Mouse (Mus musculus) limb, embryonic 14.5 days (tissue): ENCODE data around the gene Pde10a. TPM values are rescaled to one million over a fixed set of nuclear protein-coding genes. Genes with fewer than 3 reads are reported as not detected.

Experiments used
- ATAC-seq: fragments of 200-750 bp; cut with Nextera tagmentation; 2 replicates; pipeline ENCODE4 v1.8.0; 2017; ENCODE audit warnings: low read depth, moderate number of reproducible peaks, moderate TSS enrichment; ENCODE audit not compliant: low FRiP score
- DNase-seq: peaks from one replicate; pipeline ENCODE4 v3.0.0-alpha.2; 2015; ENCODE audit warnings: low spot score
- H3K27ac ChIP-seq: fragments of 300-500 bp; sonication (generic); replicated peaks from 2 replicates; pipeline ENCODE4 v1.5.1; 2014; ENCODE audit warnings: low read depth, mild to moderate bottlenecking, low read length, moderate library complexity, mixed read lengths
- H3K27me3 ChIP-seq: fragments of 300-500 bp; sonication (generic); 2 replicates; pipeline ENCODE4 v1.6.1; 2014; ENCODE audit warnings: low read length, mixed read lengths; ENCODE audit not compliant: control insufficient read depth, insufficient read depth
- H3K36me3 ChIP-seq: fragments of 300-500 bp; sonication (generic); 2 replicates; pipeline ENCODE4 v1.6.1; 2014; ENCODE audit warnings: mild to moderate bottlenecking, low read length, moderate library complexity, mixed read lengths; ENCODE audit not compliant: control insufficient read depth, insufficient read depth
- H3K4me1 ChIP-seq: fragments of 300-500 bp; sonication (generic); 2 replicates; pipeline ENCODE4 v1.6.1; 2014; ENCODE audit warnings: antibody characterized with exemption, low read length, mixed read lengths; ENCODE audit not compliant: control insufficient read depth, insufficient read depth
- H3K4me2 ChIP-seq: fragments of 300-500 bp; sonication (generic); replicated peaks from 2 replicates; pipeline ENCODE4 v1.6.1; 2014; ENCODE audit warnings: low read depth, mild to moderate bottlenecking, low read length, moderate library complexity; ENCODE audit not compliant: severe bottlenecking
- H3K4me3 ChIP-seq: fragments of 300-500 bp; sonication (generic); replicated peaks from 2 replicates; pipeline ENCODE4 v1.5.1; 2014; ENCODE audit warnings: low read length
- H3K9ac ChIP-seq: fragments of 300-500 bp; sonication (generic); 2 replicates; pipeline ENCODE4 v1.6.1; 2014; ENCODE audit warnings: mild to moderate bottlenecking, low read depth, low read length, moderate library complexity; ENCODE audit not compliant: severe bottlenecking
- H3K9me3 ChIP-seq: fragments of 300-500 bp; sonication (generic); 2 replicates; pipeline ENCODE4 v1.6.1; 2016; ENCODE audit warnings: low read length; ENCODE audit not compliant: control insufficient read depth
- POLR2A ChIP-seq: fragments of 200-500 bp; IDR thresholded peaks from 2 replicates; pipeline ENCODE4 v1.8.0; 2012; ENCODE audit warnings: inconsistent platforms, mild to moderate bottlenecking, moderate library complexity, borderline replicate concordance; ENCODE audit not compliant: insufficient read depth, insufficient read length; ENCODE audit errors: extremely low read depth
- WGBS: fragments of 180-500 bp; shearing (Covaris S2); extraction: QIAGEN DNeasy Blood & Tissue Kit; methylation state at CpG from one replicate; pipeline ENCODE4 v1.1.7; 2014; 5-methylcytosine and 5-hydroxymethylcytosine counted together
- polyA plus RNA-seq, 2 experiments: library from polyadenylated mRNA; depleted of rRNA in 1 of 2; stranded (reverse) in 1 of 2; unstranded in 1 of 2; fragments of >200 nt; fragmentation: Nextera tagmentation in 1 of 2; extraction: Ambion mirVana in 1 of 2; gene quantifications; 2 replicates each; pipeline versions ENCODE4 v1.2.1 to v1.2.3; 2012 to 2014

The Pde10a gene
- polyA plus RNA-seq, 2 experiments, result 3.8 to 5.0 TPM

GRCm38 (mm10) chr17:8498655-8499054 lies 26.5 kb upstream of the Pde10a start:
- Histone ChIP-seq H3K9me3 (no peaks in the 10 kb centered on the region), H3K27me3 (no peaks in the 10 kb centered on the region), H3K4me1 (peaks cover 14% of the 10 kb centered on the region), H3K9ac (no peak overlapping the region), H3K27ac (no peak overlapping the region), H3K36me3 (no peaks in the 10 kb centered on the region), H3K4me2 (no peak overlapping the region), H3K4me3 (no peak overlapping the region)
- no peak for TF ChIP-seq POLR2A
- no peak for ATAC-seq
- no peak for DNase-seq
- 37% methylated on average over 5 of the region's 5 CpGs for WGBS

- H3K27me3 ChIP-seq, result no peaks in the 10 kb centered on the region
- H3K27ac ChIP-seq, result no peak overlapping the region
- H3K9me3 ChIP-seq, result no peaks in the 10 kb centered on the region
- WGBS, result 53% methylated on average over 4 of the region's 4 CpGs
- peak; percentile 34; the same call in 1 of the 2 replicates for ATAC-seq
- H3K4me3 ChIP-seq, result no peak overlapping the region
- no peak for TF ChIP-seq POLR2A
- H3K36me3 ChIP-seq, result no peaks in the 10 kb centered on the region
- no peak overlapping the region for H3K4me2 ChIP-seq
- no peak overlapping the region for H3K9ac ChIP-seq
- H3K4me1 ChIP-seq, result peaks cover 14% of the 10 kb centered on the region
- DNase-seq, result peak; percentile 73
These were observed 25.5 kb upstream of the Pde10a start for GRCm38 (mm10) chr17:8499564-8500117.

- DNase-seq (no peak), ATAC-seq (no peak)
- Histone ChIP-seq H3K4me2 (no peak overlapping the region), H3K27me3 (no peaks in the 10 kb centered on the region), H3K36me3 (no peaks in the 10 kb centered on the region), H3K9ac (no peak overlapping the region), H3K27ac (no peak overlapping the region), H3K4me1 (peaks cover 32% of the 10 kb centered on the region), H3K9me3 (no peaks in the 10 kb centered on the region), H3K4me3 (no peak overlapping the region)
- 69% methylated on average over 3 of the region's 3 CpGs for WGBS
- TF ChIP-seq POLR2A, result no peak
These were observed 20.8 kb upstream of the Pde10a start for GRCm38 (mm10) chr17:8504381-8504780.

GRCm38 (mm10) chr17:8505669-8506426 lies 19.3 kb upstream of the Pde10a start:
- Histone ChIP-seq H3K4me2 (peak overlapping the region; percentile 59), H3K9ac (0 out of 2 replicates have a peak overlapping the region, but pooled peaks have one; percentile 34), H3K9me3 (no peaks in the 10 kb centered on the region), H3K36me3 (no peaks in the 10 kb centered on the region), H3K4me3 (peak overlapping the region; percentile 22), H3K27me3 (no peaks in the 10 kb centered on the region), H3K27ac (0 out of 2 replicates have a peak overlapping the region, but pooled peaks have one; percentile 14), H3K4me1 (peaks cover 26% of the 10 kb centered on the region)
- TF ChIP-seq POLR2A, result no peak
- WGBS, result under 1% methylated on average over 19 of the region's 20 CpGs
- ATAC-seq (peak; percentile 35; the same call in 1 of the 2 replicates), DNase-seq (peak; percentile 57)

- H3K9ac ChIP-seq, result no peak overlapping the region
- no peak overlapping the region for H3K27ac ChIP-seq
- WGBS, result 49% methylated on average over 6 of the region's 6 CpGs
These were observed 18.4 kb upstream of the Pde10a start for GRCm38 (mm10) chr17:8506726-8507125.

More at GRCm38 (mm10) chr17:8506726-8507125, 18.4 kb upstream of the Pde10a start:
- ATAC-seq (no peak), DNase-seq (no peak)
- no peaks in the 10 kb centered on the region for H3K9me3 ChIP-seq
- H3K4me2 ChIP-seq, result no peak overlapping the region
- TF ChIP-seq POLR2A, result no peak
- H3K4me3 ChIP-seq, result no peak overlapping the region
- peaks cover 26% of the 10 kb centered on the region for H3K4me1 ChIP-seq
- no peaks in the 10 kb centered on the region for H3K27me3 ChIP-seq
- H3K36me3 ChIP-seq, result no peaks in the 10 kb centered on the region
